Mouse (Mus musculus): Measurements from ENCODE around the gene Aunip. TPM values are rescaled to one million over a fixed set of nuclear protein-coding genes. Genes with fewer than 3 reads are reported as not detected.
A peak's percentile ranks its signal among the peaks of the same experiment; 100 is the strongest.

Aunip gene
- polyA plus RNA-seq, 1 experiment from 2014 or later = 0.78 TPM

DNA sequence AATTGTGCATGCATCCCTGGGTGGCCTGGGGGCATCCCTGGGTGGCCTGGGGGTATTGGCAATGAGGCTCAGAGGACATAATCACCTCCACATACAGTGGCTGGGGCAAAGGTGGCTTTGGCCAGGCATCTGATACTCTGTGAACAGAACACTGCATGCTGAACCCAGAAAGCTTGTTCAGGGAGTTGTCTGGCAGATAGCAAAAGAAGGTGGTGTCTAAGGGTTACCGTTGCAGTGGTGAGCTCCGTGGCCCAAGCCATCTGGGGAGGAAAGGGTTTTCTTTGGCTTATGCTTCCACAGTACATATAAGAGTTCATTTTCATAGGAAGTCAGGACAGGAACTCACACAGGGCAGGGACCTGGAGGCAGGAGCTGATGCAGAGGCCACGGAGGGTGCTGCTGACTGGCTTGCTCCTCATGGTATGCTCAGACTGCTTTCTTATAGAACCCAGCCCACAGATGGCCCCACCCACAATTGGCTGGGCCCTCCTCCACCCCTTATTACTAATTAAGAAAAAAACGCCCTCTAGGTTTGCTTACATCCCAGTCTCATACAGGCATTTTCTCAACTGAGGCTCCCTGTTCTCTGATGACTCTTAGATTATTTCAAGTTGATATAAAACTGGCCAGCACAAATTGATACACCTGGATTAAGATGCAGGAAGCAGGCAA, 7.0 kb upstream of the Aunip start:
- Histone ChIP-seq H3K4me1 (ENCODE audit: control insufficient read depth, insufficient read depth, low read length) (no peaks in the 10 kb centered on the region), H3K9me3 (ENCODE audit: control insufficient read depth, low read length) (no peaks in the 10 kb centered on the region), H3K27ac (replicated peaks; ENCODE audit: low read depth, low read length) (no peak overlapping the region), H3K9ac (replicated peaks; ENCODE audit: low read length) (no peak overlapping the region), H3K36me3 (ENCODE audit: control insufficient read depth, insufficient read depth, low read length) (peaks cover 10% of the 10 kb centered on the region; the same call in 1 of the 2 replicates), H3K4me3 (replicated peaks; ENCODE audit: low read depth, low read length) (no peak overlapping the region), H3K27me3 (ENCODE audit: control insufficient read depth, insufficient read depth, low read length) (no peaks in the 10 kb centered on the region), H3K4me2 (ENCODE audit: low read length) (no peak overlapping the region)
- ATAC-seq (ENCODE audit: low FRiP score, low TSS enrichment) (no peak), DNase-seq (no peak)
- WGBS = 81% methylated on average over 4 of the region's 4 CpGs

DNA sequence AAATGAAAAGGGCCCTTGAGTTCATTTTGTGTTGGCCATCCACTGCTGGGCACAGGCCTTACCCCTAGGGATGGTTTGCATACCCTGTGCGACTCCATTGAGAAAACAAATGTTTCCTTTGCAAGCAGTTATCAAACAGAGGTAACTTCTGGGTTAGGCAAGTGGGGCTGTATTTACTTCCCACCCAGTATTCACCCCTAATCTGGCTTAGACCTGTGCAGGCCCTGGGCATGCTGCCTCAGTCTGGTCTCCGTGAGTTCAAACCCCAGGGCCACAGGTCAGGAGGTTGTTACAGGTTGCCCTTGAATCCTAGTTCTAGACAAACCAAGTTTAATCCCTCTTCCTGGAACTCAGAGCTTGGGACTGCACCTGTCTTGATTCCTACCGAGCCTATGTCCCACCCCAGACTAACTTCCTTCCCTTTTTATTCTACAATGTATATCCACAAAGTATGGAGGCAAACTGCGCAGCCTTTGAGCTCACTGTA, 5.5 kb upstream of the Aunip start:
- no peak overlapping the region for H3K4me3 ChIP-seq (replicated peaks; ENCODE audit: low read depth, low read length)
- H3K27ac ChIP-seq (replicated peaks; ENCODE audit: low read depth, low read length) = no peak overlapping the region
- 90% methylated on average over 4 of the region's 4 CpGs for WGBS
- ATAC-seq (ENCODE audit: low FRiP score, low TSS enrichment) (no peak), DNase-seq (no peak)
- peaks cover 10% of the 10 kb centered on the region; the same call in 1 of the 2 replicates for H3K36me3 ChIP-seq (ENCODE audit: control insufficient read depth, insufficient read depth, low read length)
- no peak overlapping the region for H3K4me2 ChIP-seq (ENCODE audit: low read length)
- no peak overlapping the region for H3K9ac ChIP-seq (replicated peaks; ENCODE audit: low read length)
- no peaks in the 10 kb centered on the region for H3K9me3 ChIP-seq (ENCODE audit: control insufficient read depth, low read length)
- H3K27me3 ChIP-seq (ENCODE audit: control insufficient read depth, insufficient read depth, low read length) = no peaks in the 10 kb centered on the region
- H3K4me1 ChIP-seq (ENCODE audit: control insufficient read depth, insufficient read depth, low read length) = no peaks in the 10 kb centered on the region

GRCm38 (mm10) chr4:134505966-134506594, 4.7 kb upstream of the Aunip start:
- 83% methylated on average over 3 of the region's 4 CpGs for WGBS
- DNase-seq (no peak), ATAC-seq (ENCODE audit: low FRiP score, low TSS enrichment) (no peak)
- Histone ChIP-seq H3K4me2 (ENCODE audit: low read length) (no peak overlapping the region), H3K27me3 (ENCODE audit: control insufficient read depth, insufficient read depth, low read length) (no peaks in the 10 kb centered on the region), H3K27ac (replicated peaks; ENCODE audit: low read depth, low read length) (no peak overlapping the region), H3K4me3 (replicated peaks; ENCODE audit: low read depth, low read length) (no peak overlapping the region), H3K36me3 (ENCODE audit: control insufficient read depth, insufficient read depth, low read length) (peaks cover 10% of the 10 kb centered on the region; the same call in 1 of the 2 replicates), H3K9me3 (ENCODE audit: control insufficient read depth, low read length) (no peaks in the 10 kb centered on the region), H3K4me1 (ENCODE audit: control insufficient read depth, insufficient read depth, low read length) (no peaks in the 10 kb centered on the region; the same call in 1 of the 2 replicates), H3K9ac (replicated peaks; ENCODE audit: low read length) (no peak overlapping the region)

DNA sequence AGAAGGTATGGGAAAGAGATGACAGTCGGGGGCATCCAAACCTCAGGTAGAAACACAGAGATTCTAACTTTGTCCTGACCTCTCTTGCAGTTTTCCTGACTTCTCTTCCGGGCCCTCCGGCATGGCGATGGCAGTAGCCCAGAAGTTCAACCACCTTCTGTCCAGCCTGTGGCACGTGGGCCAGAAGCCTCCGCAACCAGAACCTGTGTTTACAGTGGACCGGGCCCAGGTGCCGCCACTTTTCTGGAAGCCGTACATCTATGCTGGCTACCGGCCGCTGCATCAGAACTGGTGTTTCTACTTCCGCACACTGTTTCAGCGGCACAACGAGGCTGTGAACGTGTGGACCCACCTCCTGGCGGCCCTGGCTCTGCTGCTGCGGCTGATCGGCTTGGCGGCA, 4.1 kb upstream of the Aunip start:
- peaks cover 10% of the 10 kb centered on the region; the same call in 1 of the 2 replicates for H3K36me3 ChIP-seq (ENCODE audit: control insufficient read depth, insufficient read depth, low read length)
- no peaks in the 10 kb centered on the region for H3K9me3 ChIP-seq (ENCODE audit: control insufficient read depth, low read length)
- no peaks in the 10 kb centered on the region for H3K27me3 ChIP-seq (ENCODE audit: control insufficient read depth, insufficient read depth, low read length)
- 88% methylated on average over 19 of the region's 19 CpGs for WGBS
- H3K4me1 ChIP-seq (ENCODE audit: control insufficient read depth, insufficient read depth, low read length) = no peaks in the 10 kb centered on the region; the same call in 1 of the 2 replicates
- H3K4me2 ChIP-seq (ENCODE audit: low read length) = no peak overlapping the region
- H3K4me3 ChIP-seq (replicated peaks; ENCODE audit: low read depth, low read length) = no peak overlapping the region
- no peak overlapping the region for H3K9ac ChIP-seq (replicated peaks; ENCODE audit: low read length)
- ATAC-seq (ENCODE audit: low FRiP score, low TSS enrichment) = no peak
- no peak overlapping the region for H3K27ac ChIP-seq (replicated peaks; ENCODE audit: low read depth, low read length)
- DNase-seq = no peak

- H3K27me3 ChIP-seq (ENCODE audit: control insufficient read depth, insufficient read depth, low read length) = no peaks in the 10 kb centered on the region
- ATAC-seq (ENCODE audit: low FRiP score, low TSS enrichment) (peak; percentile 38; the same call in 1 of the 2 replicates), DNase-seq (no peak)
- no peak overlapping the region for H3K27ac ChIP-seq (replicated peaks; ENCODE audit: low read depth, low read length)
- H3K4me2 ChIP-seq (ENCODE audit: low read length) = peak overlapping the region; percentile 91
- no peak overlapping the region for H3K9ac ChIP-seq (replicated peaks; ENCODE audit: low read length)
- H3K4me1 ChIP-seq (ENCODE audit: control insufficient read depth, insufficient read depth, low read length) = no peaks in the 10 kb centered on the region; the same call in 1 of the 2 replicates
- peak overlapping the region; percentile 43; the same call in 1 of the 2 replicates for H3K4me3 ChIP-seq (replicated peaks; ENCODE audit: low read depth, low read length)
- H3K36me3 ChIP-seq (ENCODE audit: control insufficient read depth, insufficient read depth, low read length) = peaks cover 10% of the 10 kb centered on the region; the same call in 1 of the 2 replicates
- no peaks in the 10 kb centered on the region for H3K9me3 ChIP-seq (ENCODE audit: control insufficient read depth, low read length)
- 78% methylated on average over 4 of the region's 4 CpGs for WGBS
These were observed 403 bp upstream of the Aunip start for GRCm38 (mm10) chr4:134510396-134510795.

- Histone ChIP-seq H3K4me3 (replicated peaks; ENCODE audit: low read depth, low read length) (peak overlapping the region; percentile 43; the same call in 1 of the 2 replicates), H3K27me3 (ENCODE audit: control insufficient read depth, insufficient read depth, low read length) (no peaks in the 10 kb centered on the region), H3K4me2 (ENCODE audit: low read length) (peak overlapping the region; percentile 91), H3K4me1 (ENCODE audit: control insufficient read depth, insufficient read depth, low read length) (no peaks in the 10 kb centered on the region; the same call in 1 of the 2 replicates), H3K36me3 (ENCODE audit: control insufficient read depth, insufficient read depth, low read length) (peaks cover 10% of the 10 kb centered on the region; the same call in 1 of the 2 replicates), H3K9ac (replicated peaks; ENCODE audit: low read length) (no peak overlapping the region), H3K27ac (replicated peaks; ENCODE audit: low read depth, low read length) (no peak overlapping the region), H3K9me3 (ENCODE audit: control insufficient read depth, low read length) (no peaks in the 10 kb centered on the region)
- DNase-seq (no peak), ATAC-seq (ENCODE audit: low FRiP score, low TSS enrichment) (no peak)
- 79% methylated on average over 6 of the region's 6 CpGs for WGBS
These were observed 931 bp downstream of the Aunip start for GRCm38 (mm10) chr4:134511730-134512129.

- WGBS = 29% methylated on average over 14 of the region's 15 CpGs
These were observed 2.0 kb downstream of the Aunip start for GRCm38 (mm10) chr4:134512798-134513197.

DNA sequence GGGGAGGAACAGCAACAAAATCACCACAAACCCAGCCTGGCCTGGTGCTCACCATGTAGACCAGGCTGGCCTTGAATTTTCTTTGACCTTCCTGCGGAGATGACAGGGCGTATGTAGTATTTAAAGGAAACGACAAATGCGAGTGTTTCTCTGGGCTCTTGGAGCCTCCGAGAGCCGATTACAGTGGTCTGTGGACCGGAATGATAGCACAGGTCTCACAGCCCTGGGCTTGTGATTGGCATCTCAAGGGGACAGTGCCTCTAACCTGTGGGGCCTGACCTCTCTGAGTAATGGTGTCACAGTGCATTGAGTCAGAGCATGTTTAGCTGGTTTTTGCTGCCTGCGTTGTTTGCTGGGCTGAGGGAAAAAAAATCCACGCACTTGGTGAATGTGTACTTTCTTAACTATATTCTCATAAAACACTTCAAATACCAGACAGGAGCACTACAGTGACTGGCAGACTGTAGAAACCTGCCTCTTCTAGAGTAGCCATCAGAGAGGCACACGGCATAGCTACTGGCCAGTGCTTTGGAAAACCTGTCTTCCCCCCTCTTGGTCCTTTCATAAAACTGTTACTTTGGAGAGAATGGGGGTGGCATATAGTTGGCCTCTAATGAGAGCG, 3.6 kb downstream of the Aunip start:
- DNase-seq (no peak), ATAC-seq (ENCODE audit: low FRiP score, low TSS enrichment) (no peak)
- no peak overlapping the region for H3K4me2 ChIP-seq (ENCODE audit: low read length)
- 96% methylated on average over 11 of the region's 11 CpGs for WGBS
- H3K27ac ChIP-seq (replicated peaks; ENCODE audit: low read depth, low read length) = no peak overlapping the region
- H3K9ac ChIP-seq (replicated peaks; ENCODE audit: low read length) = no peak overlapping the region
- H3K36me3 ChIP-seq (ENCODE audit: control insufficient read depth, insufficient read depth, low read length) = no peaks in the 10 kb centered on the region
- no peak overlapping the region for H3K4me3 ChIP-seq (replicated peaks; ENCODE audit: low read depth, low read length)
- H3K4me1 ChIP-seq (ENCODE audit: control insufficient read depth, insufficient read depth, low read length) = no peaks in the 10 kb centered on the region; the same call in 1 of the 2 replicates
- H3K9me3 ChIP-seq (ENCODE audit: control insufficient read depth, low read length) = no peaks in the 10 kb centered on the region
- no peaks in the 10 kb centered on the region for H3K27me3 ChIP-seq (ENCODE audit: control insufficient read depth, insufficient read depth, low read length)

More at GRCm38 (mm10) chr4:134512798-134513197, 2.0 kb downstream of the Aunip start:
- peak; percentile 60 for DNase-seq
- Histone ChIP-seq H3K4me2 (ENCODE audit: low read length) (peak overlapping the region; percentile 25; the same call in 1 of the 2 replicates), H3K27ac (replicated peaks; ENCODE audit: low read depth, low read length) (no peak overlapping the region), H3K9ac (replicated peaks; ENCODE audit: low read length) (no peak overlapping the region), H3K27me3 (ENCODE audit: control insufficient read depth, insufficient read depth, low read length) (no peaks in the 10 kb centered on the region), H3K9me3 (ENCODE audit: control insufficient read depth, low read length) (no peaks in the 10 kb centered on the region), H3K36me3 (ENCODE audit: control insufficient read depth, insufficient read depth, low read length) (peaks cover under 1% of the 10 kb centered on the region; the same call in 1 of the 2 replicates), H3K4me3 (replicated peaks; ENCODE audit: low read depth, low read length) (no peak overlapping the region), H3K4me1 (ENCODE audit: control insufficient read depth, insufficient read depth, low read length) (no peaks in the 10 kb centered on the region; the same call in 1 of the 2 replicates)
- no peak for ATAC-seq (ENCODE audit: low FRiP score, low TSS enrichment)
